Mouse (Mus musculus) ES-Bruce4 (cell line): ENCODE measurements at regions not wholly inside any gene's neighbourhood (a gene's known extent, or its start where the extent isn't known, plus 50 kb on each side); places are given as distances from the start of the nearest gene placed in this dataset.

Source experiments
- H3K27ac ChIP-seq: 2 replicates; pipeline ENCODE4 v1.5.1; 2012; ENCODE audit warnings: low read length, inconsistent platforms; ENCODE audit not compliant: insufficient read depth
- H3K27me3 ChIP-seq: 2 replicates; pipeline ENCODE4 v1.6.1; 2012; ENCODE audit warnings: mild to moderate bottlenecking, low read length, inconsistent platforms; ENCODE audit not compliant: control insufficient read depth, poor library complexity, insufficient read depth, severe bottlenecking
- H3K36me3 ChIP-seq: 2 replicates; pipeline ENCODE4 v1.6.1; 2012; ENCODE audit warnings: inconsistent platforms, mild to moderate bottlenecking, low read length, moderate library complexity; ENCODE audit not compliant: control insufficient read depth, poor library complexity, insufficient read depth, severe bottlenecking
- H3K4me1 ChIP-seq: one replicate; pipeline ENCODE4 v1.8.1; 2011; ENCODE audit warnings: low read length; ENCODE audit not compliant: control insufficient read depth, insufficient read depth
- H3K4me3 ChIP-seq: 2 replicates; pipeline ENCODE4 v1.5.1; 2011; ENCODE audit warnings: low read depth, mild to moderate bottlenecking, low read length
- H3K9ac ChIP-seq: 2 replicates; pipeline ENCODE4 v1.6.1; 2012; ENCODE audit warnings: low read depth, mild to moderate bottlenecking, inconsistent platforms; ENCODE audit not compliant: poor library complexity, severe bottlenecking
- H3K9me3 ChIP-seq: replicated peaks from 2 replicates; pipeline ENCODE4 v1.6.1; 2012; ENCODE audit warnings: mild to moderate bottlenecking, low read length, inconsistent platforms; ENCODE audit not compliant: control insufficient read depth, poor library complexity, insufficient read depth, severe bottlenecking
- CTCF ChIP-seq: IDR thresholded peaks from one replicate; pipeline ENCODE4 v1.8.1; 2011; ENCODE audit warnings: low read depth, low read length
- EP300 ChIP-seq: IDR thresholded peaks from 2 replicates; pipeline ENCODE4 v1.6.1; 2011; ENCODE audit warnings: low read depth, low read length; ENCODE audit not compliant: insufficient read depth
- POLR2A ChIP-seq: IDR thresholded peaks from one replicate; pipeline ENCODE4 v1.8.1; 2011; ENCODE audit warnings: low read length; ENCODE audit not compliant: insufficient read depth

GRCm38 (mm10) chr17:51620528-51620927, 212.6 kb downstream of the Satb1 start:
- Histone ChIP-seq H3K9me3 (no peaks in the 10 kb centered on the region), H3K27ac (no peak overlapping the region), H3K36me3 (no peaks in the 10 kb centered on the region), H3K4me1 (no peaks in the 10 kb centered on the region), H3K9ac (no peak overlapping the region), H3K27me3 (no peaks in the 10 kb centered on the region), H3K4me3 (no peak overlapping the region)
- no peak for TF ChIP-seq CTCF
- TF ChIP-seq EP300 = no peak
- TF ChIP-seq POLR2A = no peak

- TF ChIP-seq CTCF = no peak
- no peak for TF ChIP-seq POLR2A
- no peak for TF ChIP-seq EP300
- Histone ChIP-seq H3K36me3 (no peaks in the 10 kb centered on the region), H3K9me3 (no peaks in the 10 kb centered on the region; the same call in 1 of the 2 replicates), H3K4me3 (no peak overlapping the region), H3K27me3 (no peaks in the 10 kb centered on the region), H3K4me1 (no peaks in the 10 kb centered on the region), H3K9ac (no peak overlapping the region), H3K27ac (no peak overlapping the region)
Measured at GRCm38 (mm10) chr17:51585263-51585662, 247.8 kb downstream of the Satb1 start.

- no peak overlapping the region for H3K9ac ChIP-seq
- no peaks in the 10 kb centered on the region for H3K27me3 ChIP-seq
- no peak for TF ChIP-seq CTCF
- TF ChIP-seq POLR2A = no peak
- no peak for TF ChIP-seq EP300
Measured at GRCm38 (mm10) chr17:51583984-51584880, 248.9 kb downstream of the Satb1 start.

GRCm38 (mm10) chr17:51583277-51583676, 249.8 kb downstream of the Satb1 start:
- Histone ChIP-seq H3K27me3 (no peaks in the 10 kb centered on the region), H3K9me3 (no peaks in the 10 kb centered on the region; the same call in 1 of the 2 replicates), H3K27ac (no peak overlapping the region), H3K9ac (no peak overlapping the region), H3K36me3 (no peaks in the 10 kb centered on the region), H3K4me3 (no peak overlapping the region), H3K4me1 (no peaks in the 10 kb centered on the region)
- TF ChIP-seq CTCF (no peak), EP300 (no peak), POLR2A (no peak)

More at GRCm38 (mm10) chr17:51583984-51584880, 248.9 kb downstream of the Satb1 start:
- Histone ChIP-seq H3K9me3 (no peaks in the 10 kb centered on the region; the same call in 1 of the 2 replicates), H3K4me1 (no peaks in the 10 kb centered on the region), H3K27ac (no peak overlapping the region), H3K4me3 (no peak overlapping the region), H3K36me3 (no peaks in the 10 kb centered on the region)

GRCm38 (mm10) chr17:51555854-51556253, 277.2 kb downstream of the Satb1 start:
- no peaks in the 10 kb centered on the region; the same call in 1 of the 2 replicates for H3K9me3 ChIP-seq

GRCm38 (mm10) chr17:51554446-51554845, 278.6 kb downstream of the Satb1 start:
- H3K27ac ChIP-seq = no peak overlapping the region
- H3K9me3 ChIP-seq = no peaks in the 10 kb centered on the region; the same call in 1 of the 2 replicates
- H3K4me3 ChIP-seq = no peak overlapping the region
- no peaks in the 10 kb centered on the region for H3K4me1 ChIP-seq
- no peaks in the 10 kb centered on the region for H3K36me3 ChIP-seq
- no peak overlapping the region for H3K9ac ChIP-seq
- no peak for TF ChIP-seq EP300
- TF ChIP-seq POLR2A = no peak
- TF ChIP-seq CTCF = no peak
- H3K27me3 ChIP-seq = no peaks in the 10 kb centered on the region

More at GRCm38 (mm10) chr17:51555854-51556253, 277.2 kb downstream of the Satb1 start:
- Histone ChIP-seq H3K9ac (no peak overlapping the region), H3K4me3 (no peak overlapping the region), H3K4me1 (no peaks in the 10 kb centered on the region), H3K27me3 (no peaks in the 10 kb centered on the region), H3K36me3 (no peaks in the 10 kb centered on the region), H3K27ac (no peak overlapping the region)
- TF ChIP-seq POLR2A = no peak
- no peak for TF ChIP-seq CTCF
- no peak for TF ChIP-seq EP300
